Mouse (Mus musculus): ENCODE measurements at regions not wholly inside any gene's neighbourhood (a gene's known extent, or its start where the extent isn't known, plus 50 kb on each side); places are given as distances from the start of the nearest gene placed in this dataset.

GRCm38 (mm10) chr13:28483727-28484126 lies 226.4 kb downstream of the Gm11361 start:
- TF ChIP-seq GATA1 (IDR thresholded peaks at IDR 0.05; ENCODE audit: low read depth, low read length) (no peak), CTCF (IDR thresholded peaks at IDR 0.05 in 2 of 3, conservative IDR thresholded peaks at IDR 0.05 in 1 of 3; ENCODE audit: control insufficient read depth in 1 of 3, insufficient read depth in 1 of 3, low read depth in 2 of 3, low read length in 3 of 3, poor library complexity in 1 of 3, severe bottlenecking in 1 of 3) (no peak), ZC3H11A (IDR thresholded peaks at IDR 0.05; ENCODE audit: low read depth, low read length) (no peak), KAT2A (conservative IDR thresholded peaks at IDR 0.05; ENCODE audit: low read depth, low read length) (no peak)

All from MEL (cell line).